Mouse (Mus musculus): ENCODE measurements around the gene Galk2.

Galk2 gene

GRCm38 (mm10) chr2:125900797-125901410 is 42.0 kb downstream of the Galk2 start:
- DNase-seq: no peak

GRCm38 (mm10) chr2:125901426-125901825 is 42.5 kb downstream of the Galk2 start:
- no peak for DNase-seq

GRCm38 (mm10) chr2:125906407-125907066 is 47.6 kb downstream of the Galk2 start:
- no peak for DNase-seq

- DNase-seq: no peak
Observed at GRCm38 (mm10) chr2:125907580-125908255, 48.8 kb downstream of the Galk2 start.

- DNase-seq: no peak
Observed at GRCm38 (mm10) chr2:125914167-125914566, 55.3 kb downstream of the Galk2 start.

GRCm38 (mm10) chr2:125914713-125915112 is 55.8 kb downstream of the Galk2 start:
- DNase-seq: no peak

- no peak for DNase-seq
Observed at GRCm38 (mm10) chr2:125916652-125917296, 57.9 kb downstream of the Galk2 start.

- DNase-seq: no peak
Observed at GRCm38 (mm10) chr2:125917297-125917679, 58.4 kb downstream of the Galk2 start.

- DNase-seq: no peak
Observed at GRCm38 (mm10) chr2:125921273-125921672, 62.4 kb downstream of the Galk2 start.

- no peak for DNase-seq
Observed at GRCm38 (mm10) chr2:125922149-125922548, 63.2 kb downstream of the Galk2 start.

- no peak for DNase-seq
Observed at GRCm38 (mm10) chr2:125922877-125923276, 64.0 kb downstream of the Galk2 start.

- no peak for DNase-seq
Observed at GRCm38 (mm10) chr2:125923346-125923745, 64.4 kb downstream of the Galk2 start.

- DNase-seq: no peak
Observed at GRCm38 (mm10) chr2:125924554-125924953, 65.6 kb downstream of the Galk2 start.

GRCm38 (mm10) chr2:125925081-125925480 is 66.2 kb downstream of the Galk2 start:
- DNase-seq: no peak

- no peak for DNase-seq
Observed at GRCm38 (mm10) chr2:125929396-125929795, 70.5 kb downstream of the Galk2 start.

GRCm38 (mm10) chr2:125929872-125930271 is 71.0 kb downstream of the Galk2 start:
- DNase-seq: no peak

GRCm38 (mm10) chr2:125931193-125931592 is 72.3 kb downstream of the Galk2 start:
- no peak for DNase-seq

- no peak for DNase-seq
Observed at GRCm38 (mm10) chr2:125932734-125933133, 73.8 kb downstream of the Galk2 start.

GRCm38 (mm10) chr2:125933977-125934376 is 75.1 kb downstream of the Galk2 start:
- no peak for DNase-seq

- no peak for DNase-seq
Observed at GRCm38 (mm10) chr2:125936396-125936795, 77.5 kb downstream of the Galk2 start.

GRCm38 (mm10) chr2:125938993-125939642 is 80.2 kb downstream of the Galk2 start:
- DNase-seq: no peak

GRCm38 (mm10) chr2:125941111-125941785 is 82.3 kb downstream of the Galk2 start:
- DNase-seq: no peak

Measured in thymus, adult 18-20 months (tissue).